Mouse (Mus musculus) erythroblast, embryonic 14.5 days (primary cell): ENCODE measurements around the gene Lnpep.

Experiments
- GATA1 ChIP-seq: IDR thresholded peaks from 2 replicates; pipeline ENCODE4 v1.6.1; 2012; ENCODE audit warnings: low read length, inconsistent platforms, mixed read lengths
- TAL1 ChIP-seq: IDR thresholded peaks from 3 replicates; pipeline ENCODE4 v1.6.1; 2012; ENCODE audit warnings: low read length, inconsistent platforms, mixed read lengths

GRCm38 (mm10) chr17:17576399-17576798, 48.5 kb downstream of the Lnpep start:
- TF ChIP-seq GATA1 (no peak), TAL1 (no peak)
